ENCODE assay signal across 12 mouse cellular contexts in genomic region chrX:87710589-87710988, GRCm38 (mm10).
DNase-seq lines count a peak whose midpoint lies in the region; ATAC-seq lines count a peak whose summit lies in the region.
"Had no signal": no experiment of that assay in that cellular context is flagged by ENCODE, and none has a peak within 500 bp of the region (broad histone marks: within the 10 kb centered on the region; RNA-seq: fewer than 3 reads in every experiment).

No protein-coding gene starts in this region.

- no peaks in the 10 kb centered on the region for H3K9me3 ChIP-seq in kidney, embryonic 14.5 days (ENCODE audit: control insufficient read depth, low read length)
- H3K9me3 ChIP-seq: embryonic facial prominence, embryonic 10.5 days; heart, embryonic 15.5 days; liver, embryonic 12.5 days had no signal

- no peak overlapping the region for H3K4me3 ChIP-seq in kidney, embryonic 14.5 days (ENCODE audit: low read length)
- H3K4me3 ChIP-seq: embryonic facial prominence, embryonic 10.5 days; heart, embryonic 15.5 days; liver, embryonic 12.5 days had no signal

- ATAC-seq in kidney, embryonic 14.5 days (ENCODE audit: low FRiP score, low TSS enrichment): no peak
- ATAC-seq: liver, embryonic 12.5 days had no signal

- no peaks in the 10 kb centered on the region for H3K27me3 ChIP-seq in kidney, embryonic 14.5 days (ENCODE audit: control insufficient read depth, insufficient read depth, low read length)
- H3K27me3 ChIP-seq: heart, embryonic 15.5 days; liver, embryonic 12.5 days had no signal

- H3K4me1 ChIP-seq in kidney, embryonic 14.5 days (ENCODE audit: control insufficient read depth, insufficient read depth, low read length): no peaks in the 10 kb centered on the region
- H3K4me1 ChIP-seq: embryonic facial prominence, embryonic 10.5 days; heart, embryonic 15.5 days; liver, embryonic 12.5 days had no signal

- WGBS in kidney, embryonic 14.5 days: 68% methylated on average over 2 of the region's 2 CpGs

- no peak overlapping the region for H3K27ac ChIP-seq in kidney, embryonic 14.5 days (ENCODE audit: low read depth, low read length)
- H3K27ac ChIP-seq: embryonic facial prominence, embryonic 10.5 days; heart, embryonic 15.5 days; liver, embryonic 12.5 days had no signal

- H3K9ac ChIP-seq in kidney, embryonic 14.5 days (ENCODE audit: low read depth, low read length): no peak overlapping the region
- H3K9ac ChIP-seq: heart, embryonic 15.5 days; liver, embryonic 12.5 days had no signal

- H3K36me3 ChIP-seq in kidney, embryonic 14.5 days (ENCODE audit: control insufficient read depth, insufficient read depth, low read length): no peaks in the 10 kb centered on the region
- H3K36me3 ChIP-seq: embryonic facial prominence, embryonic 10.5 days; heart, embryonic 15.5 days; liver, embryonic 12.5 days had no signal

- H3K4me2 ChIP-seq in kidney, embryonic 14.5 days (replicated peaks; ENCODE audit: low read depth, low read length): no peak overlapping the region
- H3K4me2 ChIP-seq: heart, embryonic 15.5 days; liver, embryonic 12.5 days had no signal

- DNase-seq in right cerebral cortex, adult 18-20 months: peak; percentile 56
- DNase-seq in right cerebral cortex, postnatal 4 days: no peak
- peak; percentile 51 to 64 for DNase-seq in cerebellum, postnatal 36 days
- peak; percentile 15 to 61 for DNase-seq in left cerebral cortex, adult 8-10 months (ENCODE audit: low spot score in 2 of 2)
- DNase-seq in liver: no peak
- DNase-seq in heart, adult 11 months: no peak
- DNase-seq: kidney, postnatal 36 days; lung, postnatal 4 days had no signal

Comparison
In these comparisons a context has a peak if more than half of its experiments do, and no peak if none do; other contexts are left out.
1. DNase-seq: peak in right cerebral cortex, adult 18-20 months (single experiment), cerebellum, postnatal 36 days (2 of 2) and left cerebral cortex, adult 8-10 months (2 of 2); none in right cerebral cortex, postnatal 4 days (single experiment), liver (single experiment) and heart, adult 11 months (single experiment).